Mouse (Mus musculus) gastrocnemius, postnatal 25 days (tissue): ENCODE measurements around the gene Soga1. TPM values are rescaled to one million over a fixed set of nuclear protein-coding genes. Genes with fewer than 3 reads are reported as not detected.

ENCODE experiments used
- DNase-seq: peaks from one replicate; pipeline ENCODE4 v3.0.0; 2022
- total RNA-seq, 2 experiments: library from RNA; stranded (reverse); gene quantifications; 1 replicate in 1 of 2; 2 replicates in 1 of 2; pipeline ENCODE4 v1.2.3; 2021

The Soga1 gene
- total RNA-seq, 2 experiments from 2014 or later = 4.5 to 5.0 TPM

DNA sequence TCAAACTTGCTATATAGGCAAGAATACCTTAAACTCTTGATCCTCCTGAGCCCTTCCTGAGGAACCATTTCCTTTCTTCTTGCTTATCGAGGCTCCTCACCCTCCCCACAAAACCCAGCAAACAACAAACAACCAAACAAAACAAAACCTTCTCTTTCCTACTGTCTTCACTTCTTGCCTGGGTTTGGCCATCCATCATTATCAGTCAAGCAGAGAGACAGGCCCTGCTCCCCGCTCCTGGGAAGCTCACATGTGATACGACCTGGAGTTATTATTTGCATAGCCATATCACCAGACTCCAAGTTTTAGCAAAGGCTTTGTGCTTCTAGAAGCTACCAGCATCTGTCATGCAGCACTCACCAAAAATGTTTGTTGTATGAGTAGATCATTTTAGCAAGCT, 91.7 kb downstream of the Soga1 start:
- no peak for DNase-seq

DNA sequence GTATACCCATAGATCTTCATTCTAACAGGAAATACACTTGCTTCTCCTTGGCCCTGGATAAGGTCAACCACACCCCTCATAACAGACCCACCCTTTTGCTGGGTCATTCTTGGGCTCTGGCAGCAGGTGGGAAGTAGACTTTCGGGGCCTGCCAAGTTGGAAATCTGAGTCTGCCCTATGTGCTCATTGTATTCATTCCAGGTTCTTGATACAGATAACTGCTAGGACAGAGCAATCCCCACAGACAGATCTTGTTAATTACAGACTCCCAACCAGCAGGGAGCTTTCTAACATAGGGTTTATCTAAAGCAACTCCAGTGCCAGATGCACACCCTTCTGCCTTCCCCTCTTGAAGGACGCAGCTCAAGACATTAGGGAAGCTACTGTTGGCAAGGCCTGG, 96.2 kb downstream of the Soga1 start:
- DNase-seq = peak; percentile 37

DNA sequence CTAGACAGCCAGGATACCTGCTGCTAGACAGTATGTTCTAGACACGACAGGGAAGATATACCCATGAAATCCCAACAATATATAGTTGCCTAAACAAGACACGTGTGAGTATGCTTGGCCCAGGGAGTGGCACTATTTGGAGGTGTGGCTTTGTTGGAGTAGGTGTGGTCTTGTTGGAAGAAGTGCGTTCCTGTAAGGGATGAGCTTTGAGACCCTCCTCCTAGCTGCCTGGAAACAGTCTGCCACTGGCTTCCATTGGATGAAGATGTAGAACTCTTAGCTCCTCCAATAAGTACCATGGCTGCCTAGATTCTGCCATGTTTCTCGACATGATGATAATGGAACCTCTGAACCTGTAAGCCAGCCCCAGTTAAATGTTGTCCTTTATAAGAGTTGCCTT, 97.8 kb downstream of the Soga1 start:
- no peak for DNase-seq

DNA sequence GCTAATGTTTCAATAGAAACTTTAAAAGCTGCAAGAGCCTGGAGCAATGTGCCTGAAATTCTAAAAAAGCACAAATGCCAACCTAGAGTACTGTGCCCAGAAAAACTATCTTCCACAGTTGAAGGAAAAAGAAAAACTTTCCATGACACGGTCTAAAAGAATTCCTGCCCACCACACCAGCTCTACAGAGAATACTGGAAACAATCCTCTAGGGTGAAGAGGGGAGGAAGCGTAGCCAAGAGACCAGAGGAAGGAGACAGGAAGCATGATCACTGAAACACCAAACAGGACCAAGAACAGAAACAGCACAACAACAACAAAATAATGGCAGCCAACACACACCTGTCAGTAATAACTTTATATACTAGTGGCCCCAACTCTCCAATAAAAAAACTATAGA, 99.0 kb downstream of the Soga1 start:
- DNase-seq = no peak

DNA sequence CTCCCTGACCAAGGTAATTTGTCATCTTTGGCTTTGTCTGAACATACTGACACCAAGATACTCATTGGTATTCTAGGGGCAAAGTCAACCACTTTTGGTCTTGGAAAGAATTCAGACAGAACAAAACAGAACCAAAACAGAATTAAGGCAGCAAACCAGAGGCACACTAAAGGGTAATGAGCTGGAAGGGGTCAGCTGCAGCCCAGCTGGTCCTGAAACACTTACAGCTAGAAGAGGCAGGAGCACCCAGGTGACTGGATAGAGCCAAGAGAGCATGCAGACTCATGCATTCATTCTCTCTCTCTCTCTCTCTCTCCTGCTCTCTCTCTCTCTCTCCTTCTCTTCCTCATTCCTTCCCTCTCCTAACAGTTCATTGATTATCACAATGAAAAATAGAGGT, 102.3 kb downstream of the Soga1 start:
- DNase-seq = no peak

DNA sequence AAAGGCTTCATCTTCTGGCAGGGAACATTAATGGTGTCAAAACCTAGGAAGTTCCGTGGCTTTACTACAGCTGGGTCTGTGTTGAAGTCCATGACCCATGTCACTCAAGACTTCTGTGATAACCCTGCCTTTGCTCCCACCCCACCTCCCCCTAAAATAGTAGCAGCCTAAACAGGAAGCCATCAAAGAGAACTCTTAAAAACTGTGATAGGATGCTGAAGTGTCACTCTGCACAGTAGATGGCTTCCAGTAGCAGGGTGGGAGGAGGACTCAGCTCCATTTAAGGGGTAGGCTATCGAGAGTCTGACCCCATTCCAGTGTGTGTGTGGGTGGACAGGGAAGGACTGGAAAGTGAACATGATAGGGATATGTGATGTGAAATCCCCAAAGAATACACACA, 104.1 kb downstream of the Soga1 start:
- DNase-seq = no peak

DNA sequence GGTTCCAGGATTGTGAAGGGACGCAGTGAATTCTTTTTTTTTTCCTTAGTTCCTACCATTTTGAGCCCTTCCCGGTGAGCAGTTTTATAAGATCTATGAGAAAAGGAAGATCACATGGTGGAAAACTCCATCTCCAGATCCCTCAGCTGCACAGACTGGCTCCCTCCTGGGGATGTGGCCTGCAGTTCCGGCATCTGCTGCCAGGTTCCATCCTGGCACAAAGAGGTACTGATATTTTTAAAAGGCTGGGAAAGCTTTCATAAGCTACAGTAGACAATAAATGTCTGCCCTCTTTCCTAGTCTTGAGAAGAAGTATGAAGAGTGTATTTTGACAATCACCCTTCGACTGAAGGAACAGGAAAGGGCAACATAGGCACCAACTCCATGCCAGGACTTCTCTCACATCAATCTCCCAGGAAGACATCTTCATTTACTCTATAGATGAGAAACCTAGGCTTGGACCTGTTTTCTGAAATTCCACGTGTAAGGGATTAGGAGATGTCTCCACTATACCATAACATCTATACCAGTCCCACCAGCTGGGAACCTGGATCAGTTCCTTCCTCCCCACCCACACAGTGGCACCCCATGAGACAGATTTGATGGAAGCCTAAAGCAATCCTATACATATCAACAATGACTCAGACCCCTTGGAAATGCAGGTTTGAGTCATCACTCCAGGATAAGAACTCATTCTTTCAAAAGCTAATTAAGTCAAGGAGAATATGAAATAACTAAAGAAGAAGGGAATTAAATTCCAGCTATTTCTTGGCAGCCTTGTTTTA, 105.5 kb downstream of the Soga1 start:
- peak; percentile 11 for DNase-seq

DNA sequence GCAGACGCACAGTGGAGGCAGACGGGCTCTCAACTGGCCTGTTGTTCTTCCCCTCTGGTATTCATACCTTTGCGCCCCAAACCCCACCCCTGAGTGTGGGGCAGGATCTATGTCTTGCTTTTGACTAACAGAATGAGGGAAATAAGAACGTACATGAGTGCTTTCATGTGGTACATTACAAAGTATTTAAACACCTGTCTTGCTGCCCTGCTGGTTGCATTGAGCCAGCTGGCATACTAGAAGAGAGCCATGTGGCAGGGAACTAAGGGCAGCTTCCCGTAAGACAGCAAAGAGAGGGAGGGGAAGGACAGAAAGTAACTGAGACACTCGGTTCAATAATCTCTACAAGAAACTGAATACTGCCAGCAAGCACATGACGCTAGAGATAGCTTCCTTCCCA, 108.8 kb downstream of the Soga1 start:
- DNase-seq = no peak

DNA sequence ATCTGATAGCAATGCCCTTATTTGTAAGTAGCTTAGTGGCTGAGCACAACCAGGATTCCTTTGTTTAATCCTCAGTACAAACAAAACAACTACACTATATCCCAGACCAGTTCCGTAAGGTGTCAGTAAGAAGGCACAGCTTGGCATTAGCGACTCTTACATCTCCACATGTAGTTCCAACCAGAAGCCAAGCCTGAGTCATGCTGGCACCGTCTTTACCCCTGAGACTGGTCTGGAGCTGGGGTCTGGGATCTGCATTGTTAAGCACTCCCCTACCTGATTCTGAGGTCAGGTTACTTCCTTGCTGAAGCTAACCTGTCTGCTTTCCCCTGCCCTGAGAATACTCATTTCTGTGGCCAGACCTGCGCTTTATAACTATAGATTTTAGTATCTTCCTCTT, 110.6 kb downstream of the Soga1 start:
- DNase-seq = no peak

DNA sequence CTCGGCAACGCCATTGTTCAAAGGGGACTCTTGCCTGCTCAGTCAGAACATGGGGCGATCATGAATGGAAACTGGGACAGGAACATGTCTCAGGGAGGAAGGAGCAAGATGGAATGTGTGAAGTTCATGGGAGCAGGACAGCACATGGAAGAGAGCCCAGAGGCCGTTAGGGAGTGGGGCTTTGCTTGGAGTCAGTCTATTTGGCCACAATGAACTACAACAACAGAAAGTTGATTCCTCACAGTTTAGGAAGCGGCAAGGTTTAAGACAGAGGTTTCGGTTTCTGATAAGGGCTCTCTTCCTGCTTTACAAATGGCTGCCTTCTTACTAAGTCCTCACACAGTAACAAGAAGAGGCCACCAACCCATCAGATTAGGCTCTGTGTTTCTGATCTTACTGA, 111.7 kb downstream of the Soga1 start:
- peak; percentile 17 for DNase-seq

Other genes starting within 250 kb of the Soga1 start
- gene Tgif2, start 239.2 kb downstream of the Soga1 start, total RNA-seq = under 1 TPM; 0.46 to 0.86 TPM
- gene 4930518I15Rik, start 221.3 kb downstream of the Soga1 start, total RNA-seq = under 1 TPM; 0.33 to 0.99 TPM
- 10 to 100 TPM; 86.8 to 87.6 TPM for gene Rab5if, start 216.1 kb downstream of the Soga1 start, total RNA-seq
- gene Sla2, start 192.1 kb downstream of the Soga1 start, total RNA-seq = not detected
- 10 to 100 TPM; 22.7 to 28.2 TPM for gene Ndrg3, start 87.2 kb downstream of the Soga1 start, total RNA-seq
- 1 to 10 TPM; 1.2 to 1.9 TPM for gene Dsn1, start 72.1 kb downstream of the Soga1 start, total RNA-seq
- gene Tldc2, start 7.8 kb upstream of the Soga1 start, total RNA-seq = not detected
- 10 to 100 TPM; 12.0 to 14.5 TPM for gene Samhd1, start 56.0 kb upstream of the Soga1 start, total RNA-seq
- gene Rbl1, start 125.3 kb upstream of the Soga1 start, total RNA-seq = 1 to 10 TPM; 1.4 to 2.3 TPM
- 10 to 100 TPM; 70.0 to 79.6 TPM for gene Rpn2, start 199.8 kb upstream of the Soga1 start, total RNA-seq
- 1 to 10 TPM in 1 of 2 experiments, under 1 TPM in 1; 0.48 to 1.2 TPM for gene Mroh8, start 200.3 kb upstream of the Soga1 start, total RNA-seq